Comparison of ENCODE assay signal across 25 mouse cellular contexts in genomic region chr15:85354060-85354459, GRCm38 (mm10).
"Had no signal": no experiment of that assay in that cellular context is flagged by ENCODE, and none has a peak within 500 bp of the region (broad histone marks: within the 10 kb centered on the region; RNA-seq: fewer than 3 reads in every experiment).

No protein-coding gene starts in this region.

- H3K27ac ChIP-seq: intestine, embryonic 15.5 days; kidney, embryonic 15.5 days; limb, embryonic 10.5 days; limb, embryonic 13.5 days; liver, embryonic 13.5 days; lung, embryonic 15.5 days; midbrain, embryonic 12.5 days; midbrain, embryonic 15.5 days; neural tube, embryonic 12.5 days; neural tube, embryonic 15.5 days; stomach, postnatal 0 days had no signal

- H3K4me3 ChIP-seq: intestine, embryonic 15.5 days; kidney, embryonic 15.5 days; limb, embryonic 10.5 days; limb, embryonic 13.5 days; liver, embryonic 13.5 days; lung, embryonic 15.5 days; midbrain, embryonic 12.5 days; midbrain, embryonic 15.5 days; neural tube, embryonic 12.5 days; neural tube, embryonic 15.5 days had no signal

- ATAC-seq: intestine, embryonic 15.5 days; midbrain, embryonic 15.5 days had no signal

- H3K36me3 ChIP-seq: intestine, embryonic 15.5 days; limb, embryonic 13.5 days; liver, embryonic 13.5 days; lung, embryonic 15.5 days; midbrain, embryonic 12.5 days; neural tube, embryonic 12.5 days; neural tube, embryonic 15.5 days had no signal

- H3K9ac ChIP-seq: intestine, embryonic 15.5 days; kidney, embryonic 15.5 days; limb, embryonic 13.5 days; liver, embryonic 13.5 days; lung, embryonic 15.5 days; midbrain, embryonic 12.5 days; midbrain, embryonic 15.5 days; neural tube, embryonic 12.5 days; neural tube, embryonic 15.5 days had no signal

- DNase-seq: kidney, adult 11 months; kidney, adult 8-10 months; kidney, postnatal 10 days; kidney, postnatal 36 days; layer of hippocampus, postnatal 36 days; liver, embryonic 13.5 days; lung, adult 18-20 months; lung, postnatal 10 days; lung, postnatal 36 days; right cerebral cortex, adult 18-20 months; right cerebral cortex, postnatal 14 days; right cerebral cortex, postnatal 4 days; thymus, adult 2 months; thymus, postnatal 14 days; thymus, postnatal 4 days had no signal

- H3K27me3 ChIP-seq: intestine, embryonic 15.5 days; kidney, embryonic 15.5 days; limb, embryonic 13.5 days; liver, embryonic 13.5 days; lung, embryonic 15.5 days; midbrain, embryonic 12.5 days; midbrain, embryonic 15.5 days; neural tube, embryonic 12.5 days; neural tube, embryonic 15.5 days had no signal

- H3K4me2 ChIP-seq: intestine, embryonic 15.5 days; kidney, embryonic 15.5 days; limb, embryonic 13.5 days; liver, embryonic 13.5 days; lung, embryonic 15.5 days; midbrain, embryonic 12.5 days; midbrain, embryonic 15.5 days; neural tube, embryonic 12.5 days; neural tube, embryonic 15.5 days had no signal

- H3K9me3 ChIP-seq: intestine, embryonic 15.5 days; kidney, embryonic 15.5 days; limb, embryonic 10.5 days; limb, embryonic 13.5 days; liver, embryonic 13.5 days; lung, embryonic 15.5 days; midbrain, embryonic 12.5 days; midbrain, embryonic 15.5 days; neural tube, embryonic 12.5 days; neural tube, embryonic 15.5 days had no signal
